Mouse (Mus musculus): ENCODE measurements around the gene Kcnj9. TPM values are rescaled to one million over a fixed set of nuclear protein-coding genes. Genes with fewer than 3 reads are reported as not detected.

Gene Kcnj9
- polyA plus RNA-seq, 1 experiment, result 1.5 TPM

DNA sequence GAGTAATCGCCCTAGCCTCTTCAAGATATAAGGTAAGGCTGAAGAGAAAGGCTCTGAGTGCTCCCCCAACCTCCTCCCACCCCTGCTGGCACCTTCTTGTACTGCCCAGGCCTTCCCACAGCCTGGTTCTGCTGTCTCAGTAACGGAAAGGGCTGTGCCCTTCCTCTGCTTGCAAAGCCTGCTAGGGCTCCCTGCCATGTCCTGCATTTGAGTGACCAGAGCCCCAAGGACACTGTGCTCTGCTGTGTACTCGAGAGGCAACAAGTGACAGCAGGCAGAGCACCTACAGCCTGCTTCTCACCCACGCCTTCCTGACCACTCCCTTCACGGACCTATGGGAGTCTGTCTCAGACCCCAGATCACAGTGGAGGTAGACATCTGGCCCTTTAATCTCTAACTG is 28.9 kb downstream of the Kcnj9 start:
- no peak for TF ChIP-seq POLR2A (IDR thresholded peaks at IDR 0.05; ENCODE audit: control insufficient read depth, extremely low read depth, insufficient read depth, low read length, poor library complexity)
- no peak for TF ChIP-seq CTCF (IDR thresholded peaks at IDR 0.05; ENCODE audit: borderline replicate concordance, control insufficient read depth, extremely low read depth, insufficient read depth, low read length, poor library complexity)
- Histone ChIP-seq H3K36me3 (ENCODE audit: control insufficient read depth, insufficient read depth, low read length) (no peaks in the 10 kb centered on the region), H3K4me3 (ENCODE audit: control insufficient read depth, insufficient read depth, low read length) (no peak overlapping the region), H3K27ac (ENCODE audit: control insufficient read depth, insufficient read depth, low read length) (no peak overlapping the region), H3K4me1 (replicated peaks; ENCODE audit: control insufficient read depth, insufficient read depth, low read length) (no peaks in the 10 kb centered on the region), H3K27me3 (ENCODE audit: control insufficient read depth, insufficient read depth, low read length) (no peaks in the 10 kb centered on the region)
- 82% methylated on average over 5 of the region's 5 CpGs for WGBS
- DNase-seq, result no peak

- no peak for DNase-seq
- H3K27me3 ChIP-seq (ENCODE audit: control insufficient read depth, insufficient read depth, low read length), result no peaks in the 10 kb centered on the region
- H3K27ac ChIP-seq (ENCODE audit: control insufficient read depth, insufficient read depth, low read length), result no peak overlapping the region
- no peaks in the 10 kb centered on the region for H3K36me3 ChIP-seq (ENCODE audit: control insufficient read depth, insufficient read depth, low read length)
- H3K4me3 ChIP-seq (ENCODE audit: control insufficient read depth, insufficient read depth, low read length), result no peak overlapping the region
- 91% methylated on average over 7 of the region's 7 CpGs for WGBS
- H3K4me1 ChIP-seq (replicated peaks; ENCODE audit: control insufficient read depth, insufficient read depth, low read length), result no peaks in the 10 kb centered on the region
- TF ChIP-seq POLR2A (IDR thresholded peaks at IDR 0.05; ENCODE audit: control insufficient read depth, extremely low read depth, insufficient read depth, low read length, poor library complexity) (no peak), CTCF (IDR thresholded peaks at IDR 0.05; ENCODE audit: borderline replicate concordance, control insufficient read depth, extremely low read depth, insufficient read depth, low read length, poor library complexity) (no peak)
Measured at GRCm38 (mm10) chr1:172299528-172299927, 29.6 kb downstream of the Kcnj9 start.

GRCm38 (mm10) chr1:172297611-172298537 is 31.2 kb downstream of the Kcnj9 start, which contains the start of gene Atp1a2:
Atp1a2 (minus strand) TSS chr1:172298064.
- TF ChIP-seq CTCF (IDR thresholded peaks at IDR 0.05; ENCODE audit: borderline replicate concordance, control insufficient read depth, extremely low read depth, insufficient read depth, low read length, poor library complexity), result no peak
- TF ChIP-seq POLR2A (IDR thresholded peaks at IDR 0.05; ENCODE audit: control insufficient read depth, extremely low read depth, insufficient read depth, low read length, poor library complexity), result no peak

GRCm38 (mm10) chr1:172296816-172297510 is 32.2 kb downstream of the Kcnj9 start:
- Histone ChIP-seq H3K27ac (ENCODE audit: control insufficient read depth, insufficient read depth, low read length) (no peak overlapping the region), H3K4me3 (ENCODE audit: control insufficient read depth, insufficient read depth, low read length) (no peak overlapping the region), H3K27me3 (ENCODE audit: control insufficient read depth, insufficient read depth, low read length) (no peaks in the 10 kb centered on the region), H3K36me3 (ENCODE audit: control insufficient read depth, insufficient read depth, low read length) (no peaks in the 10 kb centered on the region), H3K4me1 (replicated peaks; ENCODE audit: control insufficient read depth, insufficient read depth, low read length) (no peaks in the 10 kb centered on the region)
- DNase-seq, result no peak
- WGBS, result 90% methylated on average over 6 of the region's 6 CpGs
- no peak for TF ChIP-seq POLR2A (IDR thresholded peaks at IDR 0.05; ENCODE audit: control insufficient read depth, extremely low read depth, insufficient read depth, low read length, poor library complexity)
- TF ChIP-seq CTCF (IDR thresholded peaks at IDR 0.05; ENCODE audit: borderline replicate concordance, control insufficient read depth, extremely low read depth, insufficient read depth, low read length, poor library complexity), result no peak

More at GRCm38 (mm10) chr1:172297611-172298537, 31.2 kb downstream of the Kcnj9 start, which contains the start of gene Atp1a2:
- no peaks in the 10 kb centered on the region for H3K4me1 ChIP-seq (replicated peaks; ENCODE audit: control insufficient read depth, insufficient read depth, low read length)
- no peaks in the 10 kb centered on the region for H3K36me3 ChIP-seq (ENCODE audit: control insufficient read depth, insufficient read depth, low read length)
- H3K4me3 ChIP-seq (ENCODE audit: control insufficient read depth, insufficient read depth, low read length), result no peak within 1 kb of the TSS
- 80% methylated on average over 16 of the region's 16 CpGs for WGBS
- H3K27ac ChIP-seq (ENCODE audit: control insufficient read depth, insufficient read depth, low read length), result no peak within 1 kb of the TSS
- no peaks in the 10 kb centered on the region for H3K27me3 ChIP-seq (ENCODE audit: control insufficient read depth, insufficient read depth, low read length)
- DNase-seq, result no peak

- no peak for TF ChIP-seq CTCF (IDR thresholded peaks at IDR 0.05; ENCODE audit: borderline replicate concordance, control insufficient read depth, extremely low read depth, insufficient read depth, low read length, poor library complexity)
- no peak for TF ChIP-seq POLR2A (IDR thresholded peaks at IDR 0.05; ENCODE audit: control insufficient read depth, extremely low read depth, insufficient read depth, low read length, poor library complexity)
- H3K27ac ChIP-seq (ENCODE audit: control insufficient read depth, insufficient read depth, low read length), result no peak overlapping the region
- DNase-seq, result no peak
- H3K4me3 ChIP-seq (ENCODE audit: control insufficient read depth, insufficient read depth, low read length), result no peak overlapping the region
- H3K36me3 ChIP-seq (ENCODE audit: control insufficient read depth, insufficient read depth, low read length), result no peaks in the 10 kb centered on the region
- WGBS, result 90% methylated on average over 4 of the region's 4 CpGs
- H3K4me1 ChIP-seq (replicated peaks; ENCODE audit: control insufficient read depth, insufficient read depth, low read length), result no peaks in the 10 kb centered on the region
- H3K27me3 ChIP-seq (ENCODE audit: control insufficient read depth, insufficient read depth, low read length), result no peaks in the 10 kb centered on the region
Measured at GRCm38 (mm10) chr1:172295751-172296197, 33.3 kb downstream of the Kcnj9 start.

DNA sequence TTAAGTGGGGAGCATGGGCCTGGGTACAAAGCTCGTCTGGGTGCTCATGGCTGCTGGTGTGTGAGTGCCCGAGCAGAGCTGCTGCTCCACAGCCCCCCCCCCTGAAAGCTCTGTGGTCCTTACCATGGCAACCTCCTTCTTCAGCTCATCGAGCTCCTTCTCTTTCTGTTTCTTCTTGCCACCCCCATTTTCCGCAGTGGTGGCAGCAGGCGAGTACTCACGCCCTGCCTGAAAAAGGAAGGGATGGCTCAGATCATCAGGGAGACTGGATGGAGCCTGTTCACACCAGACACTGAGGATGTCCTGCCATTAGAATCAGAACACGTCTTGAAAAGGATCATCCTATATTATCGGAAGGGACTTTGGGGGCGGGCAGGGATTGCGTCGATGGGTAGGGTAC is 35.7 kb downstream of the Kcnj9 start:
- Histone ChIP-seq H3K4me3 (ENCODE audit: control insufficient read depth, insufficient read depth, low read length) (no peak overlapping the region), H3K27ac (ENCODE audit: control insufficient read depth, insufficient read depth, low read length) (no peak overlapping the region), H3K27me3 (ENCODE audit: control insufficient read depth, insufficient read depth, low read length) (no peaks in the 10 kb centered on the region), H3K4me1 (replicated peaks; ENCODE audit: control insufficient read depth, insufficient read depth, low read length) (no peaks in the 10 kb centered on the region), H3K36me3 (ENCODE audit: control insufficient read depth, insufficient read depth, low read length) (no peaks in the 10 kb centered on the region)
- TF ChIP-seq CTCF (IDR thresholded peaks at IDR 0.05; ENCODE audit: borderline replicate concordance, control insufficient read depth, extremely low read depth, insufficient read depth, low read length, poor library complexity), result no peak
- TF ChIP-seq POLR2A (IDR thresholded peaks at IDR 0.05; ENCODE audit: control insufficient read depth, extremely low read depth, insufficient read depth, low read length, poor library complexity), result no peak
- no peak for DNase-seq
- 90% methylated on average over 11 of the region's 11 CpGs for WGBS
